Comparison of ENCODE assay signal across 9 mouse cellular contexts in genomic region chr12:85662896-85663295, GRCm38 (mm10). TPM values are rescaled to one million over a fixed set of nuclear protein-coding genes. Genes with fewer than 3 reads are reported as not detected.
DNase-seq lines count a peak whose midpoint lies in the region; ATAC-seq lines count a peak whose summit lies in the region.
"Had no signal": no experiment of that assay in that cellular context is flagged by ENCODE, and none has a peak within 500 bp of the region (broad histone marks: within the 10 kb centered on the region; RNA-seq: fewer than 3 reads in every experiment).

No protein-coding gene starts in this region.

- DNase-seq in MN1 (ENCODE audit: low spot score): peak; percentile 77
- DNase-seq in brain, embryonic 18.5 days (ENCODE audit: low read depth, low spot score): peak; percentile 50
- peak; percentile 82 for DNase-seq in forebrain, embryonic 11.5 days (ENCODE audit: low spot score)
- peak; percentile 92 for DNase-seq in hindbrain, embryonic 14.5 days (ENCODE audit: low spot score)
- peak; percentile 60 to 81 for DNase-seq in layer of hippocampus, postnatal 25 days (ENCODE audit: extremely low spot score in 1 of 2, low spot score in 1 of 2)
- peak; percentile 73 for DNase-seq in right cerebral cortex, adult 18-20 months
- peak; percentile 49 for DNase-seq in yolk sac, embryonic 10.5 days (ENCODE audit: low spot score)

- no peak overlapping the region for H3K27ac ChIP-seq in forebrain, embryonic 11.5 days (ENCODE audit: low read depth, low read length)
- no peak overlapping the region for H3K27ac ChIP-seq in hindbrain, embryonic 14.5 days
- H3K27ac ChIP-seq: macrophage had no signal

- H3K9ac ChIP-seq in forebrain, embryonic 11.5 days (ENCODE audit: low read length): no peak overlapping the region
- H3K9ac ChIP-seq in hindbrain, embryonic 14.5 days: no peak overlapping the region

- no peaks in the 10 kb centered on the region for H3K36me3 ChIP-seq in forebrain, embryonic 11.5 days (ENCODE audit: control insufficient read depth, insufficient read depth, low read length)
- no peaks in the 10 kb centered on the region for H3K36me3 ChIP-seq in hindbrain, embryonic 14.5 days (replicated peaks; ENCODE audit: control insufficient read depth, insufficient read depth)

- WGBS in forebrain, embryonic 11.5 days: 18% methylated on average over 9 of the region's 9 CpGs
- WGBS in hindbrain, embryonic 14.5 days: 17% methylated on average over 9 of the region's 9 CpGs

- no peaks in the 10 kb centered on the region for H3K27me3 ChIP-seq in forebrain, embryonic 11.5 days (ENCODE audit: control insufficient read depth, insufficient read depth, low read length)
- no peaks in the 10 kb centered on the region for H3K27me3 ChIP-seq in hindbrain, embryonic 14.5 days (ENCODE audit: control insufficient read depth, insufficient read depth, low read length)

- H3K4me2 ChIP-seq in forebrain, embryonic 11.5 days (ENCODE audit: low read depth, low read length, severe bottlenecking): no peak overlapping the region
- no peak overlapping the region for H3K4me2 ChIP-seq in hindbrain, embryonic 14.5 days (replicated peaks)

- no peaks in the 10 kb centered on the region for H3K4me1 ChIP-seq in forebrain, embryonic 11.5 days (replicated peaks; ENCODE audit: control insufficient read depth, insufficient read depth, low read length)
- H3K4me1 ChIP-seq in hindbrain, embryonic 14.5 days (replicated peaks; ENCODE audit: control insufficient read depth, insufficient read depth, low read length): 0 out of 2 replicates have a peak, but pooled peaks cover 4% of the 10 kb centered on the region

- H3K4me3 ChIP-seq in forebrain, embryonic 11.5 days (ENCODE audit: low read depth, low read length): no peak overlapping the region
- H3K4me3 ChIP-seq in hindbrain, embryonic 14.5 days (replicated peaks; ENCODE audit: low read length): no peak overlapping the region

- peak; percentile 46; the same call in 1 of the 2 replicates for ATAC-seq in forebrain, embryonic 11.5 days (replicated peaks; ENCODE audit: low FRiP score)
- peak; percentile 78; the same call in 1 of the 2 replicates for ATAC-seq in hindbrain, embryonic 14.5 days (ENCODE audit: low FRiP score)
- peak; percentile 73 for ATAC-seq in megakaryocyte, adult 5-6 weeks (ENCODE audit: poor library complexity, severe bottlenecking)

- no peaks in the 10 kb centered on the region for H3K9me3 ChIP-seq in forebrain, embryonic 11.5 days (ENCODE audit: control insufficient read depth, low read length)
- no peaks in the 10 kb centered on the region for H3K9me3 ChIP-seq in hindbrain, embryonic 14.5 days (ENCODE audit: control insufficient read depth, low read length)

RNA-seq across cellular contexts. Expression of gene Batf, which starts 23.6 kb away (rescaled TPM):
- polyA plus RNA-seq in forebrain, embryonic 11.5 days (2014; fragmentation: Nextera tagmentation; extraction: Ambion mirVana): 1.3 and 1.5 TPM in 2 replicates
- polyA plus RNA-seq in hindbrain, embryonic 14.5 days (2014; fragmentation: Nextera tagmentation; extraction: Ambion mirVana): 0.81 and 1.1 TPM in 2 replicates
- under 1 TPM; 0.30 to 0.40 TPM for total RNA-seq in layer of hippocampus, postnatal 25 days (2021)
- total RNA-seq in megakaryocyte, adult 5-6 weeks (2015): 10.6 and 11.5 TPM in 2 replicates
- 31.5 and 41.2 TPM in 2 replicates for total RNA-seq in megakaryocyte, adult 5-6 weeks (2017)

Comparison
In these comparisons a context has a peak if more than half of its experiments do, and no peak if none do; other contexts are left out.
1. RNA of gene Batf, which starts 23.6 kb away (total RNA-seq): 10.6 to 41.2 TPM in megakaryocyte, adult 5-6 weeks; 0.30 to 0.40 TPM in layer of hippocampus, postnatal 25 days; every median in the first group is over 4 times any median in the second.
2. Peak in every context shown above with its lines, with median percentiles within 50 percentile points of each other: DNase-seq and ATAC-seq.